Mouse (Mus musculus) lung, postnatal 0 days (tissue): ENCODE measurements around the gene Pafah1b1.

Source experiments
- CTCF ChIP-seq: IDR thresholded peaks from 2 replicates; pipeline ENCODE4 v1.5.1; 2016; ENCODE audit warnings: antibody characterized with exemption, mild to moderate bottlenecking
- EP300 ChIP-seq: IDR thresholded peaks from 2 replicates; pipeline ENCODE4 v1.6.1; 2016; ENCODE audit warnings: antibody characterized with exemption, mild to moderate bottlenecking, control low read depth

- TF ChIP-seq CTCF (no peak), EP300 (no peak)
Measured at GRCm38 (mm10) chr11:74668466-74668865, 56.0 kb downstream of the Pafah1b1 start.
